Mouse (Mus musculus) midbrain, embryonic 14.5 days (tissue): ENCODE results near the gene Psenen. TPM values are rescaled to one million over a fixed set of nuclear protein-coding genes. Genes with fewer than 3 reads are reported as not detected.
A peak's percentile ranks its signal among the peaks of the same experiment; 100 is the strongest.

Experiments used
- ATAC-seq: fragments of 200-750 bp; cut with Nextera tagmentation; 2 replicates; pipeline ENCODE4 v1.8.0; 2017; ENCODE audit warnings: moderate number of reproducible peaks, moderate library complexity; ENCODE audit not compliant: low FRiP score, low TSS enrichment
- DNase-seq: peaks from one replicate; pipeline ENCODE4 v3.0.0-alpha.2; 2015
- H3K27ac ChIP-seq: fragments of 300-500 bp; sonication (generic); replicated peaks from 2 replicates; pipeline ENCODE4 v1.5.1; 2014; ENCODE audit warnings: mild to moderate bottlenecking, low read depth, low read length, moderate library complexity
- H3K27me3 ChIP-seq: fragments of 300-500 bp; sonication (generic); 2 replicates; pipeline ENCODE4 v1.6.1; 2014; ENCODE audit warnings: low read length, control low read depth, mixed read lengths; ENCODE audit not compliant: control insufficient read depth, insufficient read depth
- H3K36me3 ChIP-seq: fragments of 300-500 bp; sonication (generic); 2 replicates; pipeline ENCODE4 v1.6.1; 2014; ENCODE audit warnings: low read length, control low read depth; ENCODE audit not compliant: control insufficient read depth, insufficient read depth
- H3K4me1 ChIP-seq: fragments of 300-500 bp; sonication (generic); 2 replicates; pipeline ENCODE4 v1.6.1; 2014; ENCODE audit warnings: mild to moderate bottlenecking, antibody characterized with exemption, low read length, control low read depth; ENCODE audit not compliant: control insufficient read depth, insufficient read depth
- H3K4me2 ChIP-seq: fragments of 300-500 bp; sonication (generic); 2 replicates; pipeline ENCODE4 v1.6.1; 2014; ENCODE audit warnings: mild to moderate bottlenecking, low read length, moderate library complexity
- H3K4me3 ChIP-seq: fragments of 300-500 bp; sonication (generic); replicated peaks from 2 replicates; pipeline ENCODE4 v1.5.1; 2014; ENCODE audit warnings: low read depth, low read length
- H3K9ac ChIP-seq: fragments of 300-500 bp; sonication (generic); replicated peaks from 2 replicates; pipeline ENCODE4 v1.6.1; 2014; ENCODE audit warnings: mild to moderate bottlenecking, low read length, moderate library complexity
- H3K9me3 ChIP-seq: fragments of 300-500 bp; sonication (generic); 2 replicates; pipeline ENCODE4 v1.6.1; 2016; ENCODE audit warnings: low read length, control low read depth, mixed read lengths; ENCODE audit not compliant: control insufficient read depth
- WGBS: fragments of 180-500 bp; shearing (Covaris S2); extraction: QIAGEN DNeasy Blood & Tissue Kit; methylation state at CpG from one replicate; pipeline ENCODE4 v1.1.7; 2014; 5-methylcytosine and 5-hydroxymethylcytosine counted together
- polyA plus RNA-seq: library from polyadenylated mRNA; unstranded; fragments of >200 nt; fragmentation: Nextera tagmentation; extraction: Ambion mirVana; gene quantifications from 2 replicates; pipeline ENCODE4 v1.2.1, GENCODE M21; 2014

Psenen gene
- polyA plus RNA-seq, 1 experiment from 2014 or later: 99.1 TPM

GRCm38 (mm10) chr7:30600651-30601050 lies 37.2 kb upstream of the Psenen start:
- no peaks in the 10 kb centered on the region for H3K9me3 ChIP-seq
- no peaks in the 10 kb centered on the region for H3K36me3 ChIP-seq
- H3K27me3 ChIP-seq: no peaks in the 10 kb centered on the region
- 0 out of 2 replicates have a peak, but pooled peaks cover 3% of the 10 kb centered on the region for H3K4me1 ChIP-seq
- no peak for DNase-seq
- H3K27ac ChIP-seq: no peak overlapping the region
- H3K4me2 ChIP-seq: no peak overlapping the region; the same call in 1 of the 2 replicates
- H3K4me3 ChIP-seq: no peak overlapping the region
- no peak for ATAC-seq
- no peak overlapping the region for H3K9ac ChIP-seq
- WGBS: 79% methylated on average over 7 of the region's 7 CpGs

- DNase-seq (peak; percentile 96), ATAC-seq (peak; percentile 97)
- no peak overlapping the region for H3K27ac ChIP-seq
- H3K4me1 ChIP-seq: 0 out of 2 replicates have a peak, but pooled peaks cover 3% of the 10 kb centered on the region
- peak overlapping the region; percentile 42 for H3K4me2 ChIP-seq
- WGBS: under 1% methylated on average over 16 of the region's 16 CpGs
- H3K36me3 ChIP-seq: no peaks in the 10 kb centered on the region
- H3K9me3 ChIP-seq: no peaks in the 10 kb centered on the region
- H3K27me3 ChIP-seq: no peaks in the 10 kb centered on the region
- H3K9ac ChIP-seq: no peak overlapping the region
- H3K4me3 ChIP-seq: no peak overlapping the region
Observed at GRCm38 (mm10) chr7:30599933-30600353, 36.5 kb upstream of the Psenen start.

- no peak for DNase-seq
- no peak within 1 kb of the TSS for H3K27ac ChIP-seq
- no peak within 1 kb of the TSS for H3K4me3 ChIP-seq
Observed at GRCm38 (mm10) chr7:30598786-30599185, 35.4 kb upstream of the Psenen start, which contains the start of gene Zbtb32. Gene Zbtb32 (minus strand): TSS chr7:30598909.

GRCm38 (mm10) chr7:30596811-30597210 lies 33.4 kb upstream of the Psenen start:
- no peak overlapping the region for H3K27ac ChIP-seq
- H3K36me3 ChIP-seq: no peaks in the 10 kb centered on the region
- no peaks in the 10 kb centered on the region for H3K9me3 ChIP-seq
- WGBS: 80% methylated on average over 5 of the region's 5 CpGs
- H3K4me3 ChIP-seq: no peak overlapping the region
- no peak overlapping the region for H3K9ac ChIP-seq
- ATAC-seq (no peak), DNase-seq (no peak)
- H3K4me1 ChIP-seq: 0 out of 2 replicates have a peak, but pooled peaks cover 3% of the 10 kb centered on the region
- no peaks in the 10 kb centered on the region for H3K27me3 ChIP-seq
- H3K4me2 ChIP-seq: no peak overlapping the region

More at GRCm38 (mm10) chr7:30598786-30599185, 35.4 kb upstream of the Psenen start, which contains the start of gene Zbtb32:
- 93% methylated on average over 12 of the region's 12 CpGs for WGBS
- ATAC-seq: no peak
- H3K4me1 ChIP-seq: 0 out of 2 replicates have a peak, but pooled peaks cover 3% of the 10 kb centered on the region
- H3K36me3 ChIP-seq: no peaks in the 10 kb centered on the region
- no peaks in the 10 kb centered on the region for H3K27me3 ChIP-seq
- H3K9ac ChIP-seq: no peak within 1 kb of the TSS
- no peaks in the 10 kb centered on the region for H3K9me3 ChIP-seq
- H3K4me2 ChIP-seq: peak within 1 kb of the TSS; percentile 42

- Histone ChIP-seq H3K4me1 (0 out of 2 replicates have a peak, but pooled peaks cover 3% of the 10 kb centered on the region), H3K4me2 (no peak overlapping the region), H3K9ac (no peak overlapping the region), H3K9me3 (no peaks in the 10 kb centered on the region), H3K27me3 (no peaks in the 10 kb centered on the region), H3K27ac (no peak overlapping the region), H3K36me3 (no peaks in the 10 kb centered on the region), H3K4me3 (no peak overlapping the region)
- DNase-seq (no peak), ATAC-seq (no peak)
- WGBS: 83% methylated on average over 5 of the region's 5 CpGs
Observed at GRCm38 (mm10) chr7:30596093-30596492, 32.7 kb upstream of the Psenen start.

- no peak overlapping the region for H3K4me2 ChIP-seq
- WGBS: 58% methylated on average over 4 of the region's 4 CpGs
- ATAC-seq (no peak), DNase-seq (no peak)
- no peak overlapping the region for H3K9ac ChIP-seq
- H3K27ac ChIP-seq: no peak overlapping the region
- no peaks in the 10 kb centered on the region for H3K9me3 ChIP-seq
- 0 out of 2 replicates have a peak, but pooled peaks cover 2% of the 10 kb centered on the region for H3K4me1 ChIP-seq
- no peaks in the 10 kb centered on the region for H3K36me3 ChIP-seq
- H3K4me3 ChIP-seq: no peak overlapping the region
- no peaks in the 10 kb centered on the region for H3K27me3 ChIP-seq
Observed at GRCm38 (mm10) chr7:30594510-30595024, 31.1 kb upstream of the Psenen start.

GRCm38 (mm10) chr7:30593579-30594509 lies 30.4 kb upstream of the Psenen start:
- Histone ChIP-seq H3K27ac (no peak overlapping the region), H3K9ac (no peak overlapping the region), H3K4me2 (no peak overlapping the region), H3K36me3 (no peaks in the 10 kb centered on the region), H3K4me3 (no peak overlapping the region), H3K27me3 (no peaks in the 10 kb centered on the region), H3K4me1 (no peaks in the 10 kb centered on the region), H3K9me3 (no peaks in the 10 kb centered on the region)
- ATAC-seq (no peak), DNase-seq (no peak)
- WGBS: 72% methylated on average over 10 of the region's 10 CpGs

GRCm38 (mm10) chr7:30592772-30593423 lies 29.5 kb upstream of the Psenen start:
- DNase-seq (no peak), ATAC-seq (no peak)
- Histone ChIP-seq H3K27ac (no peak overlapping the region), H3K27me3 (no peaks in the 10 kb centered on the region), H3K4me3 (no peak overlapping the region), H3K4me2 (no peak overlapping the region), H3K36me3 (no peaks in the 10 kb centered on the region), H3K9ac (no peak overlapping the region), H3K4me1 (no peaks in the 10 kb centered on the region), H3K9me3 (no peaks in the 10 kb centered on the region)
- 57% methylated on average over 5 of the region's 5 CpGs for WGBS
